Mouse (Mus musculus): Measurements from ENCODE around the gene Hypk.

DNA sequence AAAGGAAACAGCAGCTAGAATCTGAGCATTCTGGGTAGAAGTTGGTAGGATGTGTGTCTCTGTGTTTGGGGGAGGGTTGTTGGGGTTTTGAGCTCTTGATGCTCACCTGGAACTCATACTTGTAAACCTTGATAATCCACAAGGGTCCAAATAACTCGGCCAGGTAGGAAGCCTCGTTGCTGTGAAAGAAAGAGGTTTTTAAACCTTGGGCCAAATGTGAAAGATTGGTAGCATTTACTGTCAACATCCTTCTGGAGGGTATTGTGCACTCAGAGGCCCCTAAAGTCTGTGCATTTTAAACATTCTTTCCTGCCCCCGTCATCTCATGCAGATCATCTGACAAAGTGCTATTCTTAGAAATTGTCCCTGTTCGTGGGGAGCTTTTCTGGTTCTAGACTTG, at the start of gene Hypk:
- no peak for TF ChIP-seq CTCF (IDR thresholded peaks at IDR 0.05; ENCODE audit: low read depth)
- TF ChIP-seq EP300 (optimal IDR thresholded peaks at IDR 0.05): no peak
